Mouse (Mus musculus) gastrocnemius, adult 18-20 months (tissue): Measurements from ENCODE around the gene Psmb7. TPM values are rescaled to one million over a fixed set of nuclear protein-coding genes. Genes with fewer than 3 reads are reported as not detected.

ENCODE experiments used
- DNase-seq: peaks from one replicate; pipeline ENCODE4 v3.0.0; 2021; ENCODE audit warnings: low spot score
- total RNA-seq, 2 experiments: library from RNA; stranded (reverse); gene quantifications; 2 replicates each; pipeline ENCODE4 v1.2.3; 2021

The Psmb7 gene
- total RNA-seq, 2 experiments from 2014 or later = 301 to 309 TPM

GRCm38 (mm10) chr2:38645936-38646335 is 2.0 kb upstream of the Psmb7 start:
- DNase-seq = peak; percentile 56

- no peak for DNase-seq
Observed at GRCm38 (mm10) chr2:38641761-38642160, 2.1 kb downstream of the Psmb7 start.

- DNase-seq = no peak
Observed at GRCm38 (mm10) chr2:38637716-38638267, 6.1 kb downstream of the Psmb7 start.

GRCm38 (mm10) chr2:38630574-38630973 is 13.3 kb downstream of the Psmb7 start:
- no peak for DNase-seq

GRCm38 (mm10) chr2:38629451-38629850 is 14.4 kb downstream of the Psmb7 start:
- DNase-seq = no peak

- no peak for DNase-seq
Observed at GRCm38 (mm10) chr2:38628801-38629200, 15.1 kb downstream of the Psmb7 start.

- DNase-seq = no peak
Observed at GRCm38 (mm10) chr2:38623821-38624590, 19.9 kb downstream of the Psmb7 start.

- DNase-seq = no peak
Observed at GRCm38 (mm10) chr2:38623411-38623810, 20.5 kb downstream of the Psmb7 start.

GRCm38 (mm10) chr2:38621610-38622021 is 22.3 kb downstream of the Psmb7 start:
- DNase-seq = no peak

- DNase-seq = no peak
Observed at GRCm38 (mm10) chr2:38621076-38621475, 22.8 kb downstream of the Psmb7 start.

GRCm38 (mm10) chr2:38619777-38620176 is 24.1 kb downstream of the Psmb7 start:
- DNase-seq = no peak

- DNase-seq = no peak
Observed at GRCm38 (mm10) chr2:38616956-38617872, 26.7 kb downstream of the Psmb7 start.

GRCm38 (mm10) chr2:38616072-38616471 is 27.8 kb downstream of the Psmb7 start:
- DNase-seq = peak; percentile 43

GRCm38 (mm10) chr2:38614437-38614836 is 29.4 kb downstream of the Psmb7 start:
- no peak for DNase-seq

GRCm38 (mm10) chr2:38613576-38613975 is 30.3 kb downstream of the Psmb7 start:
- peak; percentile 31 for DNase-seq

- DNase-seq = no peak
Observed at GRCm38 (mm10) chr2:38612596-38612995, 31.3 kb downstream of the Psmb7 start.

- DNase-seq = no peak
Observed at GRCm38 (mm10) chr2:38610161-38610560, 33.7 kb downstream of the Psmb7 start.

GRCm38 (mm10) chr2:38609310-38609709 is 34.6 kb downstream of the Psmb7 start:
- no peak for DNase-seq

- no peak for DNase-seq
Observed at GRCm38 (mm10) chr2:38608831-38609309, 35.0 kb downstream of the Psmb7 start.

- no peak for DNase-seq
Observed at GRCm38 (mm10) chr2:38607716-38608115, 36.2 kb downstream of the Psmb7 start.

GRCm38 (mm10) chr2:38600842-38601241 is 43.0 kb downstream of the Psmb7 start:
- DNase-seq = no peak

- DNase-seq = no peak
Observed at GRCm38 (mm10) chr2:38598395-38598794, 45.5 kb downstream of the Psmb7 start.
